Mouse (Mus musculus): ENCODE results near the gene Plscr3. TPM values are rescaled to one million over a fixed set of nuclear protein-coding genes. Genes with fewer than 3 reads are reported as not detected.

Gene Plscr3
- 60.4 and 66.9 TPM in 2 replicates for polyA plus RNA-seq (2012; rRNA removed)

GRCm38 (mm10) chr11:69846198-69846680 lies at the start of gene Plscr3:
Gene Plscr3, plus strand, starts transcription at chr11:69846376.
- peak; percentile 24 for DNase-seq (ENCODE audit: low read depth)

GRCm38 (mm10) chr11:69797924-69798323 lies 48.3 kb upstream of the Plscr3 start:
- no peak for DNase-seq (ENCODE audit: low read depth)

DNA sequence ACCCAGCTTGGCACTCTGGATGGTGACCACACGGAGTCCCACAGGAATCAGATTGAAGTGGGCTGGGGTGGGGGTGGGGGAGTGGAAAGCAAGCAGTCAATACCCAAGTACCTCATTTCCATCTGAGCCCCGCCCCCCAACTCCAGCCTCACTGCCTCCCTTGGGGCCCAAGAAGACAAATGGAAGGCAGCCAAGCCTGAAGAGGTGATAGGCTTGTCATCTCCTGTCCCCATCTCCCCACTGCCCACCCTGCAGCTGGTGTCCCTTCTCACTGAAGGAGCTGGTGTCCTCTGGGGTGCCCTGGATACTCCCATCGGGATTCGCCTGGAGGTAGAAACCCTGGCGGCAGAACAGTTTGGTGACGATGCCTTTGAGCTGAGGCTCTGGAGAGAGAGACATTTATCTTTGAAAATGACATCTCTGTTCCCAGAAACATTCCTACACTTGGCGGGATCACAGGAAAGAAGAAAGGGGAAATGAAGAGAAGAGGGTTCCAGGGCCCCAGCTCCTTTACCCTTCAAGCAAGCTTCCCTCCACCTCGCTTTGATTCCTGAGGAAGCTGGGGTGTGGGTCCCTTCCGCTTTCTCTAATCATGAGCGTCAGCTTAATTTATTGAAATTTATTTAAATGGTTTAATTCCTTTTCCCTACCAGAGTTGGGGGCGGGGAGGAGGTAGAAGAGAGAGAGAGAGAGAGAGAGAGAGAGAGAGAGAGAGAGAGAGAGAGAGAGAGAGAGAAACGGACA lies 46.6 kb upstream of the Plscr3 start:
- no peak for DNase-seq (ENCODE audit: low read depth)

DNA sequence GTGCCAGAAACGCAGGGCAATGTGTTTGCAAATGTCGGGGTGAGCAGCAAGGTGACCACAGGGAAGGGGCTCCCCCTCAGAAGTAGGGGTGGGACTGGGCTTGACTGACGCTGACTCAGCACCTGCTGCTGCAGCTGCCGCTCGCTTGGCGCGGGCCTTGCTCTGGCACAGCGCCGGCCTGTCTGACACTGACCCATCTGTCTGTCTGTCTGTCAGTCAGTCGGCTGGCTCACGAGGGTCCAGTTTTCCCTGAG lies 46.1 kb upstream of the Plscr3 start:
- DNase-seq (ENCODE audit: low read depth) = no peak

GRCm38 (mm10) chr11:69800392-69801197 lies 45.6 kb upstream of the Plscr3 start:
- no peak for DNase-seq (ENCODE audit: low read depth)

- no peak for DNase-seq (ENCODE audit: low read depth)
These were observed 44.7 kb upstream of the Plscr3 start, which contains the start of gene Fgf11 for GRCm38 (mm10) chr11:69801379-69801977. Gene Fgf11, minus strand, starts transcription at chr11:69801857.

DNA sequence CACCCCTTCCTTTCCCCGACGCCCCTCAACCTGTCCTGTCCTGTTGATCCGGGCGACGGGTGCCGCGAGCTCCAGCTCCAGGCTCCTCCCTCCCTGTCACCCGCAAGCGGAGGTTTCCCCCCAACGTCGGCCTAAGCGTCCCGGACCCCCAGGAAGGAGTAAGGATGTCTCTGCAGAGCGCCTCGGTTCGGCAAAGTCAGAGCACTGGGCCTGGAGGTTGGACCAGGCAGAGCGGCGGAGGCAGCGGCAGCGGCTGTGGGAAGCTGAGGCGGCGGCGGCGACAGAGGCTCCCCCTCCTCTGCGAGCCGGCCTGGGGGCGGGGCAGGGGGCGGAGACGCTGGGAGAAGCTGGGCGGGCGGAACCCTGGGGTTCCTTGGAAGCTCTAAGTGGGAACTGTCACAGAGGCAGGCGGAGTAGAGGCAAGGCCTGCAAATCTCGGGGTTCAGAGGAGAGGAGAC lies 43.5 kb upstream of the Plscr3 start:
- DNase-seq (ENCODE audit: low read depth) = no peak

GRCm38 (mm10) chr11:69803328-69803727 lies 42.8 kb upstream of the Plscr3 start:
- no peak for DNase-seq (ENCODE audit: low read depth)

GRCm38 (mm10) chr11:69803786-69804651 lies 42.2 kb upstream of the Plscr3 start:
- no peak for DNase-seq (ENCODE audit: low read depth)

DNA sequence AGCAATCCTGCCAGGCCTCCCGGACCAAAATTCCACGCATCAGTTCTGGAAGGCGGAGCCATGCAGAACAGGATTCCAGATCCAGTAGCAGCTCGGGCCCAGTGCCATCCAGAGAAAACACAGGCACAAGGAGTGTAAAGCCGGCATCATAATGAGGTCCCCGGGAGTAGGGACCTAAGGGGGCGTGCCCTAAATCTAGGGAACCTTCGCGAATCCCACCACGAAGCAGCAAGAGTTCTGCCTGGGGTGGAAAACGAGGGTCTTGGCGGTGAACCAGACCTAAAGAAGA lies 41.6 kb upstream of the Plscr3 start:
- DNase-seq (ENCODE audit: low read depth) = no peak

DNA sequence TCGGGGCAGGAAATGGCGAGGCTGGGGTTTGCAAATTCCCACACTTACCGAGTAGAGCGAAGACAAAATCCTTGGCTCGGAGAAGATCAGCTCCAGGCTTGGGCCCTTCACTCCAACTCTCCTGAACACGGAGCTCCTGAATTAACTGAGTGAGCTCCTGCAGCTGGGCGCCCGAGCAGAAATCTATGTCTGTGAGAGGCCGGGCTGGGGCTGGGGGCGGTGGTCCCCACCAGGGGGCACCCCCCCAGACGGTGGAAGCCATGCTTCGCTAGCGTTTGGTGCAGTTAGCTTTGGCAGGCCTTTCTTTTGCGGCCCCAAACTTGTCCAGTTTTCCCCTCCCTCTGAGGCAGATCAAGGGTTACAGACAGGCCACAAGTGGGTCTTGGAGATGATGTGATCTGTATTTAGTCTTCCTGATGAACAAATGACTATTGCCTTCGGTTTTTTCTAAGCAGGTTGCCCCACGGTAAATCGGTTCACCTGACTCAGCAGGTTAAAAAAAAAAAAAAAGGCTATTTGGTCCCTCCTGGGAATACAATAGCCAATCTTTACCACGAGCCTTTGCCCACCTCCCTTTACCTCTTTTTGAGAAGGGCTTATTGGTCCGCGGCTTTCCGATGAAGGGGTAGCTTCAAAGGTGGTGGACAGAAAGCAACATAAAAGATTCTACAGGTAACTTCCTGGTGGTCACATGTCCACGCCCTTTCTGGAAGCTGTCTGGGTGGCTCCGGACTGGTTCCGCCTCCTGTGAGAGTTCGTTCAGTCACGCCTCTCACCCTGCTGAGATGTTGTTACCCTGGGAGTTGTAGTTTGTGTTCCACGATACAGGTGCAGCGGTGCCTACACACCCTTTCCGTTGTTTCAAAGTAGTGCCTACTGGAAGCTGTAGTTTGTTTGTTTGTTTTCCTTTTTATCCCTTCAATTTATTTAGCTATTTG lies 40.9 kb upstream of the Plscr3 start, which contains the start of gene Tmem102:
Gene Tmem102 (minus strand): TSS at position 653 of the 938 bp plus-strand sequence.
- DNase-seq (ENCODE audit: low read depth) = no peak

GRCm38 (mm10) chr11:69806378-69806777 lies 39.8 kb upstream of the Plscr3 start:
- DNase-seq (ENCODE audit: low read depth) = no peak

DNA sequence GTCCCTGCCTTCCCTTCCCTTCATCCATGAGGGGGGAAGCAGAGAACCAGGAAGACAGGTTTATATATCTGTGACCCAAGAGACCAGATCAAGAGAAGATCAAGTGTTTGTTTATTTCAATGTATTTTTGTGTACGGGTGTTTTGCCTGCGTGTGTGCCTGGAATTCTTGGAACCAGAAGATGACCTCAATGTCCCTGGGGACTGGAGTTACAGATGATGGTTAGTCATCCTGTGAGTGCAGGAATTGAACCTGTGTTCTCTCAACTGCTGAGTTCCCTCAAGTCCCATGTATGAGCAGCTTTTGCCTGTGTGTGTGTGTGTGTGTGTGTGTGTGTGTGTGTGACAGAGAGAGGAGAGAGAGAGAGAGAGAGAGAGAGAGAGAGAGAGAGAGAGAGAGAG lies 38.5 kb upstream of the Plscr3 start:
- no peak for DNase-seq (ENCODE audit: low read depth)

GRCm38 (mm10) chr11:69810280-69810679 lies 35.9 kb upstream of the Plscr3 start:
- no peak for DNase-seq (ENCODE audit: low read depth)

GRCm38 (mm10) chr11:69815155-69815554 lies 31.0 kb upstream of the Plscr3 start, which contains the start of gene Gm39566:
Gene Gm39566, minus strand, starts transcription at chr11:69815298.
- DNase-seq (ENCODE audit: low read depth) = no peak

- no peak for DNase-seq (ENCODE audit: low read depth)
These were observed 29.7 kb upstream of the Plscr3 start for GRCm38 (mm10) chr11:69816520-69816919.

- DNase-seq (ENCODE audit: low read depth) = no peak
These were observed 27.8 kb upstream of the Plscr3 start, which contains the start of gene Spem2 for GRCm38 (mm10) chr11:69818365-69818764. Gene Spem2, minus strand, starts transcription at chr11:69818465.

- no peak for DNase-seq (ENCODE audit: low read depth)
These were observed 27.3 kb upstream of the Plscr3 start for GRCm38 (mm10) chr11:69818871-69819270.

GRCm38 (mm10) chr11:69822080-69822479 lies 24.1 kb upstream of the Plscr3 start, which contains the start of gene Spem1:
Gene Spem1, minus strand, starts transcription at chr11:69822180.
- no peak for DNase-seq (ENCODE audit: low read depth)

- DNase-seq (ENCODE audit: low read depth) = no peak
These were observed 22.7 kb upstream of the Plscr3 start for GRCm38 (mm10) chr11:69823456-69823855.

All from gonadal fat pad, adult 2 months (tissue).